Mouse (Mus musculus) brain, adult 2 months (tissue): ENCODE results near the gene Rftn1.
"Not testable (repeated sequence)": the region's sequence is repeated elsewhere in the genome, so short reads cannot be mapped to it uniquely, and the experiment has no call there.

Experiments used
- DNase-seq: peaks from one replicate; pipeline ENCODE4 v3.0.0; 2011; ENCODE audit warnings: low read depth, low spot score

Rftn1 gene

GRCm38 (mm10) chr17:50190131-50191015 is at the start of gene Rftn1:
Gene Rftn1 (minus strand): TSS chr17:50190674.
- DNase-seq: peak; percentile 33

- no peak for DNase-seq
Observed at GRCm38 (mm10) chr17:50237818-50238610, 47.5 kb upstream of the Rftn1 start.

- DNase-seq: peak; percentile 86
Observed at GRCm38 (mm10) chr17:50237436-50237709, 46.9 kb upstream of the Rftn1 start.

GRCm38 (mm10) chr17:50236702-50237435 is 46.4 kb upstream of the Rftn1 start:
- DNase-seq: peak; percentile 33

GRCm38 (mm10) chr17:50235943-50236701 is 45.6 kb upstream of the Rftn1 start:
- no peak for DNase-seq

- DNase-seq: no peak
Observed at GRCm38 (mm10) chr17:50233956-50234355, 43.5 kb upstream of the Rftn1 start.

GRCm38 (mm10) chr17:50232821-50233220 is 42.3 kb upstream of the Rftn1 start:
- no peak for DNase-seq

GRCm38 (mm10) chr17:50231206-50231605 is 40.7 kb upstream of the Rftn1 start:
- no peak for DNase-seq

- DNase-seq: no peak
Observed at GRCm38 (mm10) chr17:50229534-50229933, 39.1 kb upstream of the Rftn1 start.

GRCm38 (mm10) chr17:50227366-50227765 is 36.9 kb upstream of the Rftn1 start:
- DNase-seq: no peak

GRCm38 (mm10) chr17:50224718-50225117 is 34.2 kb upstream of the Rftn1 start:
- no peak for DNase-seq

GRCm38 (mm10) chr17:50217978-50218377 is 27.5 kb upstream of the Rftn1 start:
- DNase-seq: no peak

- no peak for DNase-seq
Observed at GRCm38 (mm10) chr17:50215104-50215503, 24.6 kb upstream of the Rftn1 start.

- no peak for DNase-seq
Observed at GRCm38 (mm10) chr17:50213117-50213516, 22.6 kb upstream of the Rftn1 start.

- no peak for DNase-seq
Observed at GRCm38 (mm10) chr17:50211816-50212215, 21.3 kb upstream of the Rftn1 start.

- DNase-seq: no peak
Observed at GRCm38 (mm10) chr17:50209831-50210230, 19.4 kb upstream of the Rftn1 start.

GRCm38 (mm10) chr17:50208137-50209045 is 17.9 kb upstream of the Rftn1 start:
- DNase-seq: no peak

- not testable (repeated sequence) for DNase-seq
Observed at GRCm38 (mm10) chr17:50206262-50206661, 15.8 kb upstream of the Rftn1 start.

- not testable (repeated sequence) for DNase-seq
Observed at GRCm38 (mm10) chr17:50205840-50206239, 15.4 kb upstream of the Rftn1 start.

- DNase-seq: no peak
Observed at GRCm38 (mm10) chr17:50205152-50205782, 14.8 kb upstream of the Rftn1 start.
